In genomic region chr4:130913511-130913910, GRCm38 (mm10) we compare ENCODE assay signal across 11 mouse cellular contexts. TPM values are rescaled to one million over a fixed set of nuclear protein-coding genes. Genes with fewer than 3 reads are reported as not detected.
DNase-seq lines count a peak whose midpoint lies in the region; ATAC-seq and TF ChIP-seq lines count a peak whose summit lies in the region.
"Had no signal": no experiment of that assay in that cellular context is flagged by ENCODE, and none has a peak within 500 bp of the region (broad histone marks: within the 10 kb centered on the region; RNA-seq: fewer than 3 reads in every experiment).

No protein-coding gene starts in this region.

- peak overlapping the region; percentile 31 for H3K4me2 ChIP-seq in heart, embryonic 16.5 days (ENCODE audit: low read depth, low read length)
- H3K4me2 ChIP-seq in liver, embryonic 11.5 days: peak overlapping the region; percentile 60
- H3K4me2 ChIP-seq in stomach, postnatal 0 days (replicated peaks; ENCODE audit: low read depth): no peak overlapping the region

- peaks cover 12% of the 10 kb centered on the region for H3K4me1 ChIP-seq in heart, embryonic 16.5 days (ENCODE audit: control insufficient read depth, insufficient read depth, low read length)
- H3K4me1 ChIP-seq in thymus, adult 2 months (replicated peaks; ENCODE audit: control insufficient read depth, insufficient read depth, low read length): peaks cover 69% of the 10 kb centered on the region
- peaks cover 53% of the 10 kb centered on the region for H3K4me1 ChIP-seq in liver, embryonic 11.5 days (replicated peaks; ENCODE audit: control insufficient read depth, insufficient read depth, low read length)
- H3K4me1 ChIP-seq in stomach, postnatal 0 days (replicated peaks; ENCODE audit: control insufficient read depth, insufficient read depth): no peaks in the 10 kb centered on the region

- TF ChIP-seq POLR2A in thymus, adult 2 months (IDR thresholded peaks at IDR 0.05; ENCODE audit: control insufficient read depth, extremely low read depth, insufficient read depth, low read length, poor library complexity): no peak

- peak overlapping the region; percentile 51 for H3K9ac ChIP-seq in heart, embryonic 16.5 days (ENCODE audit: low read length)
- peak overlapping the region; percentile 50 for H3K9ac ChIP-seq in liver, embryonic 11.5 days (ENCODE audit: low read depth, low read length)
- no peak overlapping the region for H3K9ac ChIP-seq in stomach, postnatal 0 days (ENCODE audit: low read length)

- TF ChIP-seq EP300 in stomach, postnatal 0 days (optimal IDR thresholded peaks at IDR 0.05): no peak

- ATAC-seq in heart, embryonic 16.5 days (replicated peaks; ENCODE audit: extremely low read depth, insufficient read depth, low FRiP score): no peak
- ATAC-seq in liver, embryonic 11.5 days (replicated peaks; ENCODE audit: low FRiP score): no peak
- no peak for ATAC-seq in stomach, postnatal 0 days (ENCODE audit: low FRiP score, low TSS enrichment)

- no peak for DNase-seq in heart, adult 11 months
- no peak for DNase-seq in thymus, adult 2 months
- no peak for DNase-seq in thymus, postnatal 36 days
- no peak for DNase-seq in liver, embryonic 11.5 days (ENCODE audit: low spot score)
- DNase-seq in stomach, postnatal 0 days (ENCODE audit: low spot score): no peak
- DNase-seq in adrenal gland, postnatal 10 days: no peak
- DNase-seq in retina, embryonic 14.5 days (ENCODE audit: low spot score): no peak
- DNase-seq: cerebellum, adult 8-10 months; gastrocnemius, postnatal 36 days had no signal

- no peaks in the 10 kb centered on the region for H3K27me3 ChIP-seq in heart, embryonic 16.5 days (ENCODE audit: control insufficient read depth, insufficient read depth, low read length)
- H3K27me3 ChIP-seq in thymus, adult 2 months (ENCODE audit: control insufficient read depth, insufficient read depth, low read length): no peaks in the 10 kb centered on the region
- no peaks in the 10 kb centered on the region for H3K27me3 ChIP-seq in liver, embryonic 11.5 days (replicated peaks; ENCODE audit: control insufficient read depth, insufficient read depth, low read length)
- H3K27me3 ChIP-seq in stomach, postnatal 0 days (ENCODE audit: control insufficient read depth, insufficient read depth, low read length): no peaks in the 10 kb centered on the region

- no peak for TF ChIP-seq CTCF in thymus, adult 2 months (IDR thresholded peaks at IDR 0.05; ENCODE audit: borderline replicate concordance, control insufficient read depth, extremely low read depth, insufficient read depth, low read length, poor library complexity)
- no peak for TF ChIP-seq CTCF in stomach, postnatal 0 days (IDR thresholded peaks at IDR 0.05; ENCODE audit: low read depth)

- H3K27ac ChIP-seq in heart, embryonic 16.5 days (ENCODE audit: low read length): peak overlapping the region; percentile 53
- H3K27ac ChIP-seq in thymus, adult 2 months (ENCODE audit: control insufficient read depth, insufficient read depth, low read length): peak overlapping the region; percentile 98
- peak overlapping the region; percentile 75 for H3K27ac ChIP-seq in liver, embryonic 11.5 days (ENCODE audit: low read depth, low read length)
- H3K27ac ChIP-seq in stomach, postnatal 0 days (replicated peaks): peak overlapping the region; percentile 40; the same call in 1 of the 2 replicates

- H3K9me3 ChIP-seq in heart, embryonic 16.5 days (replicated peaks; ENCODE audit: control insufficient read depth, low read length): no peaks in the 10 kb centered on the region
- H3K9me3 ChIP-seq in liver, embryonic 11.5 days (ENCODE audit: control insufficient read depth, low read length): no peaks in the 10 kb centered on the region
- no peaks in the 10 kb centered on the region for H3K9me3 ChIP-seq in stomach, postnatal 0 days (ENCODE audit: control insufficient read depth, low read length)

- peak overlapping the region; percentile 41 for H3K4me3 ChIP-seq in heart, embryonic 16.5 days (ENCODE audit: low read length)
- peak overlapping the region; percentile 95 for H3K4me3 ChIP-seq in thymus, adult 2 months (ENCODE audit: control insufficient read depth, insufficient read depth, low read length)
- peak overlapping the region; percentile 42 for H3K4me3 ChIP-seq in liver, embryonic 11.5 days (ENCODE audit: low read depth, low read length)
- no peak overlapping the region for H3K4me3 ChIP-seq in stomach, postnatal 0 days (ENCODE audit: low read depth, low read length)

- 72% methylated on average over 3 of the region's 3 CpGs for WGBS in heart, embryonic 16.5 days
- WGBS in thymus, adult 2 months: 5% methylated on average over 3 of the region's 3 CpGs
- 37% methylated on average over 3 of the region's 3 CpGs for WGBS in liver, embryonic 11.5 days
- whole genome bisulfite sequencing in stomach, postnatal 0 days: 75% methylated on average over 3 of the region's 3 CpGs

- no peaks in the 10 kb centered on the region for H3K36me3 ChIP-seq in heart, embryonic 16.5 days (ENCODE audit: control insufficient read depth, insufficient read depth)
- H3K36me3 ChIP-seq in thymus, adult 2 months (ENCODE audit: control insufficient read depth, insufficient read depth, low read length): no peaks in the 10 kb centered on the region; the same call in 1 of the 2 replicates
- no peaks in the 10 kb centered on the region for H3K36me3 ChIP-seq in liver, embryonic 11.5 days (ENCODE audit: control insufficient read depth, insufficient read depth, low read length)
- no peaks in the 10 kb centered on the region for H3K36me3 ChIP-seq in stomach, postnatal 0 days (ENCODE audit: control insufficient read depth, insufficient read depth, low read length)

RNA-seq across cellular contexts. Expression of gene Laptm5, which starts 0.6 kb away (rescaled TPM):
- 37.5 and 61.2 TPM in 2 replicates for polyA plus RNA-seq in heart, embryonic 16.5 days (2015; fragmentation: Nextera tagmentation; extraction: Ambion mirVana)
- polyA plus RNA-seq in thymus, adult 2 months (2012; rRNA removed): 1,867 and 1,969 TPM in 2 replicates
- polyA plus RNA-seq in liver, embryonic 11.5 days (2014; fragmentation: Nextera tagmentation; extraction: Ambion mirVana): 87.2 and 93.3 TPM in 2 replicates
- 30.5 and 34.0 TPM in 2 replicates for polyA plus RNA-seq in stomach, postnatal 0 days (2015; fragmentation: Nextera tagmentation; extraction: Ambion mirVana)
- 10 to 100 TPM; 24.6 to 30.4 TPM for total RNA-seq in adrenal gland, postnatal 10 days (2021)

RNA-seq across cellular contexts. Expression of gene Matn1, which starts 30.7 kb away (rescaled TPM):
- 0.47 and 1.2 TPM in 2 replicates for polyA plus RNA-seq in heart, embryonic 16.5 days (2015; fragmentation: Nextera tagmentation; extraction: Ambion mirVana)
- 2.1 and 2.2 TPM in 2 replicates for polyA plus RNA-seq in thymus, adult 2 months (2012; rRNA removed)
- polyA plus RNA-seq in liver, embryonic 11.5 days (2014; fragmentation: Nextera tagmentation; extraction: Ambion mirVana): 0.29 and 0.32 TPM in 2 replicates
- 0.05 TPM in 1 of 2 replicates, not detected in the other for polyA plus RNA-seq in stomach, postnatal 0 days (2015; fragmentation: Nextera tagmentation; extraction: Ambion mirVana)
- not detected for total RNA-seq in adrenal gland, postnatal 10 days (2021)
- total RNA-seq: gastrocnemius, postnatal 36 days; neutrophil, adult 5-6 weeks had no signal

Comparison
In these comparisons a context has a peak if more than half of its experiments do, and no peak if none do; other contexts are left out.
1. H3K27ac ChIP-seq: peak in every context shown above with its lines; median percentile 98 in thymus, adult 2 months; 75 in liver, embryonic 11.5 days; 53 in heart, embryonic 16.5 days; 40 in stomach, postnatal 0 days.
2. RNA of gene Laptm5, which starts 0.6 kb away (polyA plus RNA-seq): 1,867 to 1,969 TPM in thymus, adult 2 months; 87.2 to 93.3 TPM in liver, embryonic 11.5 days, 37.5 to 61.2 TPM in heart, embryonic 16.5 days and 30.5 to 34.0 TPM in stomach, postnatal 0 days; every median in the first group is over 10 times any median in the second.